Mouse (Mus musculus): ENCODE data around the gene Dop1b.

- TF ChIP-seq CTCF (conservative IDR thresholded peaks at IDR 0.05; ENCODE audit: low read length) (no peak), NANOG (IDR thresholded peaks at IDR 0.05; ENCODE audit: borderline replicate concordance, low read length) (no peak), POU5F1 (IDR thresholded peaks at IDR 0.05; ENCODE audit: borderline replicate concordance, low read length) (no peak)
Measured at GRCm38 (mm10) chr16:93819325-93819696, 107.6 kb downstream of the Dop1b start.

Measured in E14TG2a.4 (cell line).